Mouse (Mus musculus): ENCODE measurements around the gene Tmem11.
A peak's percentile ranks its signal among the peaks of the same experiment; 100 is the strongest.
"Not testable (repeated sequence)": the region's sequence is repeated elsewhere in the genome, so short reads cannot be mapped to it uniquely, and the experiment has no call there.

Tmem11 gene

DNA sequence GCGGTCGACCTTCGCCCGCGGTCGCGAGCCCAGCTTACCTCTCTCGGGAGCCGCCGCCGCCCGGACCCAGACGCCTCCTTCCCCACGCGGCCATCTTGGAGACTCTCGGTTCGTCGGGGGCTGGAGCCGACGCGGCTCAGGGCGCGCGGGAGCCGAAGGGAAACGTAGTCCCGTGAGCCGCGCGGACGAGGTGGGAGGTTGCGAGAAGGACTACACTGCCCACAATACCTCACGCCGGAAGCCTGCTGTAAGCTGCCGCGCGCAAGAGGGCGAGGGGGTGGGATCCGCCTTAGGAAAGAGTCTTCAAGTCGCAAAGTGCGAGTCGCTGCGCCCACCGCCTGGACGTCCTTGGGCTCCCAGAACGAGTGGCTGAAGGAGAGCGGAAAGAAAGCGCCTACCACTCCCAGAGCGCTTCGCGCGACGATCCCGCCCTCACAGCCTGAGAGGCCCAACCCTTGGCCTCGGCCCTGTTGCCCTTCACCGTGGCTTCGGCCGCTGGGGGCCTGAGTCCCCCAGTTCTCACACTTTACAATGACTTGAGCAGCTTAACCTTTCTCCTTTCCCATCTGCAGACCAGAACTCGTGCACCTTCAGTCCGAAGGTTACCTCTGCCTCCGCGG is at the start of gene Tmem11:
Tmem11 (minus strand) TSS at position 598 of the 620 bp plus-strand sequence.
- peak; percentile 96 for DNase-seq

DNA sequence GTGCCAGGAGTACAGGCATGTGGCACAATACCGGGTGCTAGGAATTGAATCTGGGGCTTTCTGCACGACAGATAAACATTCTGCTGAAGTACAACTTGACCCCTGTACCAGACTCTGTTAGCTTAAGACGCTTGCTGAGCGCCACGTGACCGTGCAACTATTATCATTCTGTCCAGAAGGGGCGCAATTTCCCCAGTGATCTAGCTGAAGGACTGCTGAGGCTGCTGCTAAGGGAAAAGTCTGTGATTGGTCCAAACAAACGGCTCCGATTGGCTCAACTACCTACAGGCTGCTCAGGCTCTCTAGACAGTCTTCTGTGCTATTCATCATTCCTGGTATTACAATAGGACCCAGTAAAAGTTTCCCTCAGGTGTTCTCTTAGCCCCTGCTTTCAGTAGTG is 48.2 kb upstream of the Tmem11 start:
- peak; percentile 88 for DNase-seq

DNA sequence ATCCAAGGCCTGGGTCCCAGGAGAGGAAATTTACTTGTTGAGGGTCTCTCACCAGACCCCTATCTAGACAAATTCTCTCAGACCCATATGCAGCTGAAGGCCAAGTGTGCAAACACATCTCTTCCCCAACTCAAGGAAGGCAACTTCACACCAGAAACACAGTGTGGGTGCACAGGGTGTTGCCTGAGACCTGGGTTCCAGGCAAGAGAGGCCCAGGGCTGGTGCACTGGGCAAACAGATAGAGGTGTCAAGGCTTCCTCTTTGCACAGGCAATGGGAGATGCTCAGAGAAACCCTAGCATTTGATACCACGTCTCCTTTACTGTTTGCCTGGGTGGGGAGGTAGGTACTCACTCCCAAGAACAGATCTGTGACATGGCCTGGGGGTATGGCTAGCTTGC is 45.9 kb upstream of the Tmem11 start:
- no peak for DNase-seq

DNA sequence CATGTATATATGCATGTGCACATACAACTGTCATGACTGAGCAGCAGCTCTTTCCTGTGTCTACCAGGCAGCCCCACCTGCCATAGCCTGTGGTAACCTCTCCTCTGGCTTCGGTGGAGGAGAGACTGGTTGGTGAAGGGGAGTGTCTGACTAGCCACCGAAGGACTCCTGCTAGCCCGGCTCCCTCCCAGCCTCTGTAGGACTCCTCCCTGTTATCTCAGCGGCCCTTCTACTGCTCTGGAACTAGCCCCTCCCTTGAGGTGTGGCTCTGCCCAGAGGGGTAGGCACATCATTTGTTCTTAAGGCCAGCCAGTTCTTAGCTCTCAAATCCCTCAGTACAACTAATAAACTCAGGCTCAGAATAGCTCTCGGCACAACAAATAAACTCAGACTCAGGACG is 45.4 kb upstream of the Tmem11 start:
- DNase-seq: no peak

DNA sequence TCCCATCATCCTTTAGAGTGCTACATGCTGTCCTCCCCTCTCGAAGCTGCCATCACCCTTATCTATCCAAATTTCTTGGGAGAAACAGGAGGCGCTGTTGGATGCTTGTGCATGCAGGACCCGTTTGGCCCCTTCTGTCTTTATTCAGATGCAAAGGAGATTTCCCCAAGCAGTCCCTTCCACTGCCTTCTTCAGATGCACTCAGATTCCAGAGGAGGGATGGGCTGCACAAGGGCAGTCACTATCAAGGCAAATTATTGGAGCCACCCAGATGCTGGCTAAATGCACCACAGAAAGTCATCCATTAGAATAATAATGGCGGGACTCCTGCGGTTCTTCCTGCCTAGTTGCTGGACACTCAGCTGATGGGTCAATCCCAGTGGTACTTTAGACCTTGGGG is 43.9 kb upstream of the Tmem11 start:
- no peak for DNase-seq

DNA sequence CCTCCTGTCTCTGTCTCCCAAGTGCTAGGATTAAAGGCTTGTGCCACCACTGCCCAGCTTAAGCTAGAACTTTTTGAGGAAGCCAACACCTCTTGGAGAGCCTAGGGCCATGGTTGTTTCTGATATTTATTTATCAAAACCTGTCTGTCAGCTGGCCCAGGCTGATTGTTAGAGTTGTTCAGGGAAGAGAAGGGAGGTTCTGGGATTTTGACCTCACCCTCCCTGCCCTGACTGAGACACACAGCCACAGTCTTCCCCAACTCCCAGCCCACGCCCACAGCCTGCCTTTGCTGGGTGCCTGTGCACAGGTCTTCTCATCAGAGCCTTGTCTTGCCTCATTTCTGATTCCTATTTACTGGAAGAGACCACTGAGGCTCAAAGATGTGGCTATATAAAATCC is 43.1 kb upstream of the Tmem11 start:
- no peak for DNase-seq

DNA sequence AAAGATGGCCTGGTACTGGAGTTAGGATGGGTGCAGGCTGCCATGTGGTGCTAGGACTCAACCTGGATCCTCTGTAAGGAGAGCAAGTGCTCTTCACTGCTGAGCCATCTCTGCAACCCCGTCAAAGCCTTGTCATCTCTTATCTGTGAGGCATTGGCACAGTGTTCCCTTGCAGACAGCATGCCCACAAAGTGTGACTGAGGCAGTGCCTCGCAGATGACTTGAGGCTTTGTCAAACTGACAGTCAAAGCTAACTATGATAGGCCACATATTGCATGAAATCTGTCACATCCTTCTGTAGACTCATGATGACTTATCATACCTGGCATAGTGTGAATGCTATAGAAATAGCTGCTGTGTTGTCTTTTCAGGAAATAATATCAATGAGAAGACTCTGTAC is 40.9 kb upstream of the Tmem11 start:
- no peak for DNase-seq

DNA sequence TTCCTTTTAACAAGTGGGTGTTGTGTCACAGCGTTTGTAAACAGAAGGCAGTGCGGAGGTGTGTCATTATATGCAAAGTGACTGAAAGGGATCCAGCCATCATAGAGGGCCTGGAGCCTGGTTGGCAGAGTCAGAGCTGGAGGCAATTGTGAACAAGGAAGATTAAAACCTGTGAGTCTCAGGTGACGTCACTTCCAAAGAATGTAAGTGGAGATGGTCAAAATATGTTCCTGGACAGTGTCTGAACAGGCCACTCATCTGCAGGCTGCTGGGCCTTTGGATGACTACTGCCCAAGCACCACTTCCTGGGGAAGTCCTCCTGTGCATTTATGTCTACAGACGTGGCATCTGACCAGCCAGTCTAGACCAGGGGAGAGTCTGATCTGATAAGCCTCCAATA is 36.1 kb upstream of the Tmem11 start:
- DNase-seq: no peak

DNA sequence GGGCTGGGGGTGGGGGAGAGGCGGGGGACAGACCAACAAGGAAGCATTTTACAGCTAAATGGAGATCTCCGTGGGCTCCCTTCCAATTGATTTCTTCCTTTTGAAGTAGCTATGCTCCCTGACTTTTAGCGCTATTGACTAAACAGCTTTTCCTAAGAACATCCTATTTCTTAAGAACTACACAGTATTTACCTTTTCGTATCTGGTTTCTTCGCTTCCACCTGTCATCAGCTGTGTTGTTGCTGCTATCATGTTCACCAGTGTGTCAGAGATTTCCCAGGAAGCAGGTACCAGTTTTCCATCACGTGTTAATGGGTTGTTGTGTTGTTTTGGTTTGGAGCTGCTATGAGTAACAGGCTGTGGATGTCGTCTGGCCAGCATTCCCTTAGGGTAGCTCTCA is 35.4 kb upstream of the Tmem11 start, which contains the start of gene Natd1:
Natd1 (minus strand) TSS at position 260 of the 400 bp plus-strand sequence.
- DNase-seq: no peak

DNA sequence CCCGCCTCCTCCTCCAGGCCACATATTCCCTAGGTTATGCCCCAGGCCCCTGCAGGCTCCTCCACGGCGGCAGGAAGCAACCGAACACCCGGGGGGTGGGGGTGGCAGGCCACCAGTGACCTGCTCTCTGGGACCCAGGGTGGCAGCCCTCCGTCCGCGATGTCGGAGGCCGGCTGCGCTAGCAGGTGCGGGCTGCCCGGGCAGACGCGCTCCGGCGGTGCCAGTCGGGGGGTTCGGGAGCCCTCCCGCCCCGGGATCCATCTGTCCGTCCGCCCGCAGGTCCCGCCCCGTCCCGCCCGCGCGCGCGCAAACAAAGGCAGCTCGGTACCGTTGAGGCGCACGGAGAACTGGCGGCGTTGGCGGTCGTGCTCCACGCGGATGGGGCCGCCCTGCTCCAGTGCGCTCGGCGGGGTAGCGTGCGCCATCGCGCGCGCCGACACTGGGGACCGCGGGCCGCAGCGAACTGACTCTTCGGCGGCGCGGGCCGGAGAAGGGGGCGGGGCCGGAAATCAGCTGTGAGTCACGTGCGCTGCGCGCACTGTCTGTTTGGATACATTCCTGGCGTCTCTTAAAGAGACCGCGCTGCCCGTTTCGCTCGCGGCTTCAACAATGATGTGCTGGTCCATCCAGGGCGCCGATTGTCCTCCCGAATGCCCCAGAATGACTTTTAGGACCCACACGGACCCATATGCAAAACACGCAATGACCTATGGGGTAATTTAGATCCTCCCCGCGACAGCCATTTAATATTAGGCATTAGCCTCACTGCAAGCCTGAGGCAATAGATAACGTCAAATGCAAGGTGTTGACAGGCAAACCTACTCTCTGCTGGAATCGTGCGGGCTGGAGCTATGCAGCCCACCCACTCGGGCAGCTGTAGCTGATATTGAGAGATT is 34.5 kb upstream of the Tmem11 start:
- DNase-seq: peak; percentile 89

DNA sequence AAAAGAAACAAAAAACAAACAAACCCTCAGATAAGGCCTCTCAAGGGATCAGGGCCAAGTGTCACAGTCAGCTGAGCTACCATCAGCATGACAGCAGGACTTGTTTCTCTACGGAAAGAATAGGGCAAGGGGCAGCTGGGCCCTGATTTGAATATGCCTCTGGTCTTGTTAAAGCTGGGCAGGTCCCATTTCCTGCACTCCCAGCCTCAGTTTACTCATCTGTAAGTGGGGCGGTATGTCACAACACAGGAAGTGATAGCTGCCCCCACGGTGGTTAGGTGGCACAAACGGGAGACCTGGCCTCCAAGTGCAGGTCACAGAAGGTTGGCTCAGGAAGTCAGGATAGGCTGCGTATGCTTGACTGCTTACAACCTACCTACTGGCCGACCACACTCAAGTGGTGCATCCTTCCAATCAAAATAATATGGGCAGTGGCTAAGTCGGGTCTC is 33.5 kb upstream of the Tmem11 start:
- no peak for DNase-seq

DNA sequence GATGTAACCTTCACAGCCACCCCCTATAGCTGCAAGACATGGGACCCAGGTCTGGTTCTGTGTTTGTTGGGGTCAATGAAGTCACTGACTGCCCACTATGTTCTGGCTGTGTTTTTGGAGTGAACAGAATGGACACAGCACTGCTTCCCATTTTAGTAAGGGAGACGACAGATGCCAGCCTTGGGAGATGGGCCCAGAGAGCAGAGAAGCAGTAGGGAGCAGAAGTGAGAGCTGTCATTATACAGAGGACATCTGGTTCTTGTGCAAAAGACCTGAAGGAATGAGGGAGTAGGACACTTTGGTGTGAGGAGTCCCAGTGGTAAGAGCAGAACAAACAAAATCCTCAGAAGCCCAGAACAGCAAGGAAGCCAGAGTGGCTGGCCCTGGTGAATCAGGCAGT is 30.6 kb upstream of the Tmem11 start:
- no peak for DNase-seq

DNA sequence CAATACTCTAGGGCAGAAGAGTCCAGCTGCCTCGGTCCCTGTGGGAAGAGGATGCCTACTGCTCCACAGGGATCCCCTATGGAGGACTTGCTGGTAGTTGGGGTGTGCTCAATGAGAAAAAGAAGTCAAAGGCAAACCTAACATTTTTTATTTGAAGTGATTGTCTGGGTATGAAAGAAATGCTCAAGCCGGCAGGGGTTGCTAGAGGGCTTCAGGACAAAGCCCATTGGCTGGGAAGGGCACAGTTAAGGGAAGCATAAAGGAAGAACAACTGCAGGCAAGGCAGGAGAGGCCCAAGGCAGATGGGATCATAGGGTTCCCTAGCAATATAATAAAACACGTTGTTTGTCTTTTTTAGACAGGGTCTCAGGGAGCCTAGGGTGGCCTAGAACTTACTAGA is 29.0 kb upstream of the Tmem11 start:
- no peak for DNase-seq

DNA sequence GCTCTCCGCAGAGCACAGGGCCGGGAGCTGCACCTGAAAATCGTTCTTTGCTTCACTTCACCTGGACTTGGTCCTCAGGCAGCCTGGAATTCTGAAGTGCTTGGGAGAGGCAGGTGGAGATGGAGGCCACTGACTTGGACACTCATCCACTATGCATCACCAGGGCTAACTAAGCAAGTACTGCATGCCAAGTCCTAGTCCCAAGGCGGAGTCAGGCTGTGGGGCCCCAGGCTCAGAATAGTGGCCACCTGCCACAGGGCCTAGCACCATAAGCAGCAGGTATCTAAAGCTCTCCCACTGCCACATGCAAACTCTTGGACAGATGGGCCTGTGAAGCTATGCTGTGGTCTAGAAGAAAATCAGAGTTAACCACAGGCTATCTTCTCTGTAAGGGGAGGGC is 27.4 kb upstream of the Tmem11 start:
- DNase-seq: no peak

DNA sequence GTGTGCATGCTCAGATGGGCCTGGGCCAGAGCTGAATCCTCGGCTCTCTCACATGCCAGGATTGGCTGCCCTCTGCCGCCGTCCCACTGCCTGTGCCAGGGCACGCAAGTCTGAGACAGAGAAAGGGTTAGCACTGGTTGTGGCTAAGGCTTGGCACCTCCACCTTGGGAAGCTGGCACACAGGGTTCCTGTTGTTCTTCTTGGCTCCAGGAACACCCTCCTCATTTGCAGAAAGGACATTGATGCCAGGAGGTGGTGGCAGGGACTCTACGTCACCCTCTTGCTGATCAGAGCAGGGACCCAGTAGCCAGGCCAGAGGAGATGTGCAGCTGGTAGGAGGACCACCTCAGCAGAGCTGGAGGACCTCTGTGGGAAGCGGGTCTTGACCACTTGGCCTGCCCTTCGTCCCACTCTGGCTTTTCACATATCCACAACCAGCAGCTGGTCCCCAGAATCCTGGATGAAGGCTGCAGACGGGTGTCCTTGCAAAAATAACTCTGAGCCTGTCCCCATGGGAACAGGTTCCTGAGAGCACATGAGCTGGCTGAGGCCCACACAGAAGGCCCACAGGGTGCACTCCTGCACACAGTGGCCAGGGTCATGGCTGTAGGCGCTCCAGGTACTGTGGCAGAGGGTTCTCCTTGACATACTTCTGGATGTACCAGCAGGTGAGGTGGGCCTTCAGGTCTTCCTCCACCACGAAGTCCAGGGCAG is 26.5 kb upstream of the Tmem11 start:
- DNase-seq: no peak

DNA sequence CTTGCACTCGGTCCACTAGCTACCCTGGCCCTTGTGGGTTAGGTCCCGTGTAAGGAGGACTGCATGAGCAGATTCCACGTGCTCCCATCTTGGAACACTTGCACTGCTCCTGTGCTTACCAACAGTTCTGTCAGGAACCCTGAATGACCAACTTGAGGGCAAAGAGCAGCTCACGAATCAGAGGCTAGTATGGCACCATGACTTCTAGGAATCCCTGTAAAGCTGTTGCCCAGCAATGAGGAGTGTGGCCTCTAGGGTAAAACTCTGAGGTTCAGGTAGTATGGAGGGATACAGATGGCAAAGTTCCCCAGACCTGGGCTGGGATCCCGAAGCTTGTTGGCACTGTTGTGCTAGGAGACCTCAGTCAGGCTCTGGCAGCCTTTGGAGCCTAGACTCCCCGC is 24.6 kb upstream of the Tmem11 start:
- no peak for DNase-seq

DNA sequence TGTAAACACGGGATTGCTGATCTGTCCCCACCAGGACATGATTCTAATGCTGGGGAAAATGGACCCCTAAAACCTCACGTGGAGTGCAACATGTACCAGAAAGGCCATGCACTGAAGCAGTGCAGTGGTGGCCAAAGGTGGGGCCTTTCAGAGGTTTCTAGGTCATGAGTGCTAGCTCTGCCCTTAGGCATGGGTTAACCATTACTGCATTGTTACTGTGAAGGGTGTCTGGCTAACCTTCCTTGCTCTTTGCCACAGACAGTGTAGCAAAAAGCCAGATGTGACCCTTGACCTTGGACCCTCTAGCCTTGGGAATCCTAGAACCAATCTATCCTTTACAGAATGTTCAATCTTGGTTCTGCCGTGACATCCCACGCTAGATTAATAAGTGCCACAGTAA is 23.4 kb upstream of the Tmem11 start:
- DNase-seq: no peak

DNA sequence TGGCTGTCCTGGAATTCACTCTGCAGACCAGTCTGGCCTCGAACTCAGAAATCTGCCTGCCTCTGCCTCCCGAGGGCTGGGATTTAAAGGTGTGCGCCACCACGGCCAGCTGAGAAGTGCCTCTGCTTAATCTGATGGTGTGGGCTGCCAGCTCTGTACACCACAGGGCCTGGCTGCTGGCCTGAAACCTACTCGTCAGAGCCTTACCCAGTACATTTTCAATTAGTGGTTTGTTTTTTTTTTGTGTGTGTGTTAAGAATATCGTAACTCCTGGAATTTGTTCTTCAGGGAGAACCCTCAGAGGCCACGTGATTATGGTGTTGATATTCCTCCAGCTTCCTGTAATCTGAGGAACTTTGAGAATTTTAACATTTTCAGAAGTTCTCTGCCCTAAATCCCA is 22.9 kb upstream of the Tmem11 start:
- no peak for DNase-seq

DNA sequence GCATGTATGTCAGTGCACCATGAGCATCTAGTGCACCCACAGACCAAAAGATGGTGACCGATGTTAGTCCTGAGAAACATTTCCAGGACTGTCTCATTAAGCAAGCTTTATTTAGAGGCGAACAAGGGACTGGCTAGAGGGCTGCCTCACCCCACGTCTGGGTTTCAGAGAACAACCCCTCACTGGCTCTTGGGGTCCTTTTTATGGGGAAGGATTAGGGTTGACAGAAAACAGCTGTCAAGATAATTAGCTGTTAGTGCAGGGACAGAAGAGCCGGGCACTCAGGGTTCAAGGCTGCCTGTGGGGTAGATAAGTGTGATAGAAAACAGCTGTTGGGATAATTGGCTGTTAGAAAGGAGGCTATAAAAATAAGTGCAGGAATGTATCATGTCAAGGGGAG is 16.8 kb upstream of the Tmem11 start:
- DNase-seq: no peak

DNA sequence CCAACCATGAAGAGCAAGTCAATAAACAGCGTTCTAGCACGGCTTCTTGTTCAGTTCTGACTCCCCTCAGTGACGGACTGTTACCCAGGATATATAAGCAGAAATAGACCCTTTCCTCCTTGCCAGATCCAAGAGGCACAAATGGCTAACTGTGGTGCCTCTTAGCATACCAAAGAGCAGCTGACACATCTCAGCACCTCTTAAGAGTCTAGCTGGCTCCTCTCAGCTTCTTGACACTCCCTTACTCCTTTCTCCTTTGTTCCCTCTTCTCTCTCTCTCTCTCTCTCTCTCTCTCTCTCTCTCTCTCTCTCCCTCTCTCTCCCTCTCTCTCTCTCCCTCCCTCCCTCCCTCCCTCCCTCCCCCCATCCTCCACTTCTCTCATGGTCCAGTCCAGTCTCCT is 11.7 kb upstream of the Tmem11 start:
- DNase-seq: no peak

DNA sequence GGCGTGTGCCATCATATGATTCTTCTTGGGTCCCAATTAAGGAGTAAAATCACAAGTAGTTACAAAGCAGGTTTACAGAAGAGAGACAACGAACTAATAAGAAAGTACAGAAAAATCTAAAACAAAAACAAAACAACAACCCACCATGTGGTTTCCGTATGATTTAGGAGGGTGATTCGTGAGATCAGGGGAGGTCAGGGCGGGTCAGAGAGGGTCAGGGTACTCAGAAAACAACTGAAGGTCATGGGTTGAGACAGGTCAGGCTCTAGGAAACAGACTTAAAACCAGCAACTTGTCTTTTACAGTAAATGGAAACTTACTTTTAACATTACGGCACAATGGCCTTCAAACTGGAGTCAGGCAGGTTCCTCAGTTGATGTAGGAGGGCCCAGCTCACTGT is 11.2 kb upstream of the Tmem11 start:
- no peak for DNase-seq

DNA sequence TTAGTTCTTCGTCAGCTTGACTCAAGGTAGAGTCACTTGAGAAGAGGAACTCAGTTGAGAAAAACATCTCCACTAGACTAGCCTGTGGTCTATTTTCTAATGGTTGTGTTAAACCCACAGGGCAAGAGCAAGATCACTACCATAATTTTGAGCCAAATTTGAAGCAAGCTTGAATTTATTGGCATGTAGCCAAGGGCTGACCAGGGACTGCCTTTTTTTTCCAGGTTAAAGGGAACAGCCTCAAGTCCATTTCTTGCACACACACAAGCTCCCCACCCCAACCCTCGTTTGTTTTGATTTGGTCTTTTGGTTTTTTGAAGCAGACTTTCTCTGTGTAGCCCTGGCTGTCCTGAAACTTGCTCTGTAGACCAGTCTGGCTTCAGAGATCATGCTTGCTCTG is 10.8 kb upstream of the Tmem11 start:
- no peak for DNase-seq

DNA sequence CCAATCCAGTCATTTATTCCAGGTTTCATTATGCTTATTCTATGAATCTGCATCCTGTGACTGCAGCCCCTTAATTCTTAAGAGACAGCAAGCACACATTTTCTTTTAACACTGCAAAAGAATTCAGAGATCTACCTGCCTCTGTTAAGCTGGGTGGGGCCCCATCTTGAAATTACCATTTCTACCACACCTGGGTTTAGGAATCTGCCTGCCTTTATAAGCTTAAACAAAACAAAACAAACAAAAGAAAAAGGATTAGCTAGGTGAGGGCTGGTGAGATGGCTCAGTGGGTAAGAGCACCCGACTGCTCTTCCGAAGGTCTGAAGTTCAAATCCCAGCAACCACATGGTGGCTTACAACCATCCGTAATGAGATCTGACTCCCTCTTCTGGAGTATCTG is 7.9 kb upstream of the Tmem11 start:
- not testable (repeated sequence) for DNase-seq

DNA sequence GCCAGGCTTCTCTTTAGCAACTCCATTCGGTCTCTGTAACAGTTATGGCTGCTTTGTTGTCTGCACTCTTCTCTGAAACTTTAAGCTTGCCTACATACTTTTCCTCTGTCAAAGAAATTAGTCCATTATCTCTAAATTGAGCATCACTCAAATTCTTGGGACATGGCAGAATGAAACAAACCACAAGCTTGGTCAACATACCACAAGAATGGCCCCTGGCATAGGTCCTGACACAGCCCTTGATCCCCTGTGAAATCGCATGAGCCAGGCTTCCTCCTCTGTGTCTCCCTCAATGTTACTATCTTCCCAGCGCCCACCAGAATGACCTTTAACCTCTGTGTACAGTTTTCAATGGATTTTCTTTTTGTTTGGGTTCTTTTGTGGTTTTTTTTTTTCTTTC is 3.3 kb upstream of the Tmem11 start:
- no peak for DNase-seq
